Comparison of ENCODE assay signal across 11 mouse cellular contexts in the genomic region with DNA sequence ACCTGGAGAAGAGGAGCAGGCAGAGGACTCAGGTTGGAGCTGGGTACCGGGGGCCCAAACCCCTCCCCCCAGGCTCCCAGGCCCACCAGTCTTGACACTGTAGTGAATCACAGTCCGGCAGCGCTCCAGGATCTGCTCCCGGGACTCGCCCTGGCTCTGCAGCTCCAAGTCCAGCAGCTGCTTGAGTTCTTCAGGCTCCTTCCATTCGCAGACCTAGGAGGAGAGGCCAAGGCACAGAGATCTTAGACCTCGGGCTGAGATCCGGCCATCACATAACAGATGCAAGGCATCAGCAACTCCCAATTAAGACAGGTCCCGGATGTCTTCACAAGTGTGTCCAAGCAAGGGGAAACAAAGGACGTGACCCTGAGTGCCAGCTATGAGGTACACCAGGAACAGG. TPM values are rescaled to one million over a fixed set of nuclear protein-coding genes. Genes with fewer than 3 reads are reported as not detected.
A peak's percentile ranks its signal among the peaks of the same experiment; 100 is the strongest.
DNase-seq lines count a peak whose midpoint lies in the region; ATAC-seq and TF ChIP-seq lines count a peak whose summit lies in the region.
"Had no signal": no experiment of that assay in that cellular context is flagged by ENCODE, and none has a peak within 500 bp of the region (broad histone marks: within the 10 kb centered on the region; RNA-seq: fewer than 3 reads in every experiment).

No protein-coding gene starts in this region.

- H3K9ac ChIP-seq in liver, embryonic 14.5 days (replicated peaks): no peak overlapping the region
- no peak overlapping the region for H3K9ac ChIP-seq in liver, embryonic 11.5 days (ENCODE audit: low read depth, low read length)
- H3K9ac ChIP-seq in forebrain, embryonic 16.5 days (replicated peaks; ENCODE audit: low read depth, low read length): no peak overlapping the region
- H3K9ac ChIP-seq in intestine, embryonic 16.5 days (ENCODE audit: low read depth, low read length): no peak overlapping the region

- H3K27me3 ChIP-seq in liver, embryonic 14.5 days (ENCODE audit: control insufficient read depth, insufficient read depth, low read length): no peaks in the 10 kb centered on the region
- H3K27me3 ChIP-seq in liver, embryonic 11.5 days (replicated peaks; ENCODE audit: control insufficient read depth, insufficient read depth, low read length): no peaks in the 10 kb centered on the region
- H3K27me3 ChIP-seq in heart, embryonic 10.5 days (ENCODE audit: insufficient read depth, poor library complexity, severe bottlenecking): peaks cover 5% of the 10 kb centered on the region; the same call in 1 of the 2 replicates
- H3K27me3 ChIP-seq in forebrain, embryonic 16.5 days (replicated peaks; ENCODE audit: control insufficient read depth, insufficient read depth, low read length): no peaks in the 10 kb centered on the region
- no peaks in the 10 kb centered on the region for H3K27me3 ChIP-seq in intestine, embryonic 16.5 days (replicated peaks; ENCODE audit: control insufficient read depth, insufficient read depth, low read length)

- no peak overlapping the region for H3K27ac ChIP-seq in liver, embryonic 14.5 days
- H3K27ac ChIP-seq in liver, embryonic 11.5 days (ENCODE audit: low read depth, low read length): no peak overlapping the region
- peak overlapping the region; percentile 32; the same call in 1 of the 2 replicates for H3K27ac ChIP-seq in heart, embryonic 10.5 days
- H3K27ac ChIP-seq in forebrain, embryonic 16.5 days (ENCODE audit: low read length): no peak overlapping the region
- H3K27ac ChIP-seq in intestine, embryonic 16.5 days (ENCODE audit: low read length): no peak overlapping the region
- H3K27ac ChIP-seq: left cerebral cortex, adult 2 months had no signal

- no peak overlapping the region for H3K4me3 ChIP-seq in liver, embryonic 14.5 days (ENCODE audit: insufficient read depth in 1 of 2, low read depth in 2 of 2, low read length in 2 of 2)
- H3K4me3 ChIP-seq in liver, embryonic 11.5 days (ENCODE audit: low read depth, low read length): no peak overlapping the region
- no peak overlapping the region for H3K4me3 ChIP-seq in heart, embryonic 10.5 days
- H3K4me3 ChIP-seq in forebrain, embryonic 16.5 days (replicated peaks; ENCODE audit: low read length): no peak overlapping the region
- no peak overlapping the region for H3K4me3 ChIP-seq in intestine, embryonic 16.5 days (ENCODE audit: low read length)
- H3K4me3 ChIP-seq: left cerebral cortex, adult 2 months; myocyte had no signal

- H3K4me2 ChIP-seq in liver, embryonic 14.5 days (ENCODE audit: low read depth): peak overlapping the region; percentile 27
- H3K4me2 ChIP-seq in liver, embryonic 11.5 days: no peak overlapping the region
- H3K4me2 ChIP-seq in forebrain, embryonic 16.5 days (ENCODE audit: low read length): no peak overlapping the region
- no peak overlapping the region for H3K4me2 ChIP-seq in intestine, embryonic 16.5 days (ENCODE audit: low read depth, low read length)

- peaks cover 0 to 16% of the 10 kb centered on the region in 2 experiments; a peak in 2 of 4 replicates for H3K4me1 ChIP-seq in liver, embryonic 14.5 days (replicated peaks; ENCODE audit: control insufficient read depth in 2 of 2, insufficient read depth in 2 of 2, low read length in 1 of 2)
- H3K4me1 ChIP-seq in liver, embryonic 11.5 days (replicated peaks; ENCODE audit: control insufficient read depth, insufficient read depth, low read length): peaks cover 13% of the 10 kb centered on the region
- H3K4me1 ChIP-seq in heart, embryonic 10.5 days: peaks cover 43% of the 10 kb centered on the region
- H3K4me1 ChIP-seq in forebrain, embryonic 16.5 days (replicated peaks; ENCODE audit: control insufficient read depth, insufficient read depth, low read length): no peaks in the 10 kb centered on the region
- H3K4me1 ChIP-seq in intestine, embryonic 16.5 days (ENCODE audit: control insufficient read depth, insufficient read depth, low read length): peaks cover 30% of the 10 kb centered on the region

- 76% methylated on average over 10 of the region's 10 CpGs for WGBS in liver, embryonic 14.5 days (ENCODE audit: insufficient replicate concordance)
- WGBS in liver, embryonic 11.5 days: 84% methylated on average over 10 of the region's 10 CpGs
- WGBS in heart, embryonic 10.5 days: 86% methylated on average over 10 of the region's 10 CpGs
- 89% methylated on average over 10 of the region's 10 CpGs for WGBS in forebrain, embryonic 16.5 days
- WGBS in intestine, embryonic 16.5 days: 79% methylated on average over 10 of the region's 10 CpGs

- H3K36me3 ChIP-seq in liver, embryonic 14.5 days (replicated peaks; ENCODE audit: control insufficient read depth, insufficient read depth, low read depth): no peaks in the 10 kb centered on the region
- no peaks in the 10 kb centered on the region for H3K36me3 ChIP-seq in liver, embryonic 11.5 days (ENCODE audit: control insufficient read depth, insufficient read depth, low read length)
- H3K36me3 ChIP-seq in heart, embryonic 10.5 days: peaks cover 38% of the 10 kb centered on the region
- H3K36me3 ChIP-seq in forebrain, embryonic 16.5 days (ENCODE audit: control insufficient read depth, insufficient read depth): no peaks in the 10 kb centered on the region
- H3K36me3 ChIP-seq in intestine, embryonic 16.5 days (ENCODE audit: control insufficient read depth, insufficient read depth, low read length): no peaks in the 10 kb centered on the region

- no peak for DNase-seq in liver, embryonic 14.5 days (ENCODE audit: low read depth in 3 of 3, low spot score in 3 of 3)
- no peak for DNase-seq in liver, embryonic 11.5 days (ENCODE audit: low spot score)
- no peak for DNase-seq in heart, embryonic 10.5 days (ENCODE audit: low spot score)
- DNase-seq in kidney, postnatal 10 days: peak; percentile 75
- peak; percentile 65 for DNase-seq in lung, postnatal 25 days (ENCODE audit: low spot score)
- DNase-seq: cerebellum, postnatal 10 days; thymus, postnatal 25 days had no signal

- TF ChIP-seq EP300 in liver, embryonic 14.5 days (IDR thresholded peaks at IDR 0.05; ENCODE audit: low read depth): no peak

- no peak for ATAC-seq in liver, embryonic 14.5 days (ENCODE audit: insufficient read depth)
- no peak for ATAC-seq in liver, embryonic 11.5 days (replicated peaks; ENCODE audit: low FRiP score)
- ATAC-seq in forebrain, embryonic 16.5 days: no peak
- ATAC-seq in intestine, embryonic 16.5 days: no peak

- no peak for TF ChIP-seq CTCF in liver, embryonic 14.5 days (IDR thresholded peaks at IDR 0.05; ENCODE audit: low read depth)

- H3K9me3 ChIP-seq in liver, embryonic 14.5 days (ENCODE audit: control insufficient read depth, low read length): no peaks in the 10 kb centered on the region
- H3K9me3 ChIP-seq in liver, embryonic 11.5 days (ENCODE audit: control insufficient read depth, low read length): no peaks in the 10 kb centered on the region
- H3K9me3 ChIP-seq in heart, embryonic 10.5 days: no peaks in the 10 kb centered on the region
- no peaks in the 10 kb centered on the region for H3K9me3 ChIP-seq in forebrain, embryonic 16.5 days (ENCODE audit: control insufficient read depth, low read length)
- H3K9me3 ChIP-seq in intestine, embryonic 16.5 days (ENCODE audit: control insufficient read depth, low read length): no peaks in the 10 kb centered on the region

RNA-seq across cellular contexts. Expression of gene Zfp740, which starts 15.0 kb away (rescaled TPM):
- 10.2 and 14.9 TPM in 2 replicates for polyA plus RNA-seq in liver, embryonic 14.5 days (2012; rRNA removed)
- polyA plus RNA-seq in liver, embryonic 14.5 days (2014; fragmentation: Nextera tagmentation; extraction: Ambion mirVana): 11.7 and 12.0 TPM in 2 replicates
- 38.1 and 38.3 TPM in 2 replicates for polyA plus RNA-seq in liver, embryonic 11.5 days (2014; fragmentation: Nextera tagmentation; extraction: Ambion mirVana)
- polyA plus RNA-seq in heart, embryonic 10.5 days (2016; fragmentation: Nextera tagmentation; extraction: Ambion mirVana): 35.7 and 50.1 TPM in 2 replicates
- polyA plus RNA-seq in forebrain, embryonic 16.5 days (2015; fragmentation: Nextera tagmentation; extraction: Ambion mirVana): 84.6 and 93.4 TPM in 2 replicates
- polyA plus RNA-seq in intestine, embryonic 16.5 days (2015; fragmentation: Nextera tagmentation; extraction: Ambion mirVana): 33.6 and 35.3 TPM in 2 replicates

RNA-seq across cellular contexts. Expression of gene Csad, which starts 16.4 kb away (rescaled TPM):
- 14.9 and 17.9 TPM in 2 replicates for polyA plus RNA-seq in liver, embryonic 14.5 days (2012; rRNA removed)
- 22.6 and 24.0 TPM in 2 replicates for polyA plus RNA-seq in liver, embryonic 14.5 days (2014; fragmentation: Nextera tagmentation; extraction: Ambion mirVana)
- polyA plus RNA-seq in liver, embryonic 11.5 days (2014; fragmentation: Nextera tagmentation; extraction: Ambion mirVana): 33.3 and 35.1 TPM in 2 replicates
- 36.1 and 41.0 TPM in 2 replicates for polyA plus RNA-seq in heart, embryonic 10.5 days (2016; fragmentation: Nextera tagmentation; extraction: Ambion mirVana)
- polyA plus RNA-seq in forebrain, embryonic 16.5 days (2015; fragmentation: Nextera tagmentation; extraction: Ambion mirVana): 37.8 and 39.6 TPM in 2 replicates
- 33.2 and 38.4 TPM in 2 replicates for polyA plus RNA-seq in intestine, embryonic 16.5 days (2015; fragmentation: Nextera tagmentation; extraction: Ambion mirVana)

RNA-seq across cellular contexts. Expression of gene Soat2, which starts 37.8 kb away (rescaled TPM):
- 34.4 and 36.4 TPM in 2 replicates for polyA plus RNA-seq in liver, embryonic 14.5 days (2012; rRNA removed)
- 21.9 and 25.5 TPM in 2 replicates for polyA plus RNA-seq in liver, embryonic 14.5 days (2014; fragmentation: Nextera tagmentation; extraction: Ambion mirVana)
- polyA plus RNA-seq in liver, embryonic 11.5 days (2014; fragmentation: Nextera tagmentation; extraction: Ambion mirVana): 31.4 and 36.2 TPM in 2 replicates
- polyA plus RNA-seq in heart, embryonic 10.5 days (2016; fragmentation: Nextera tagmentation; extraction: Ambion mirVana): 2.0 and 7.9 TPM in 2 replicates
- polyA plus RNA-seq in forebrain, embryonic 16.5 days (2015; fragmentation: Nextera tagmentation; extraction: Ambion mirVana): not detected in 2 replicates
- polyA plus RNA-seq in intestine, embryonic 16.5 days (2015; fragmentation: Nextera tagmentation; extraction: Ambion mirVana): 25.0 and 31.2 TPM in 2 replicates

RNA-seq across cellular contexts. Expression of gene Itgb7, which starts 43.6 kb away (rescaled TPM):
- 1.6 and 2.7 TPM in 2 replicates for polyA plus RNA-seq in liver, embryonic 14.5 days (2012; rRNA removed)
- 5.6 and 5.7 TPM in 2 replicates for polyA plus RNA-seq in liver, embryonic 14.5 days (2014; fragmentation: Nextera tagmentation; extraction: Ambion mirVana)
- 3.9 and 4.1 TPM in 2 replicates for polyA plus RNA-seq in liver, embryonic 11.5 days (2014; fragmentation: Nextera tagmentation; extraction: Ambion mirVana)
- 0.22 and 1.5 TPM in 2 replicates for polyA plus RNA-seq in heart, embryonic 10.5 days (2016; fragmentation: Nextera tagmentation; extraction: Ambion mirVana)
- 0.73 and 1.0 TPM in 2 replicates for polyA plus RNA-seq in forebrain, embryonic 16.5 days (2015; fragmentation: Nextera tagmentation; extraction: Ambion mirVana)
- 9.5 and 10.3 TPM in 2 replicates for polyA plus RNA-seq in intestine, embryonic 16.5 days (2015; fragmentation: Nextera tagmentation; extraction: Ambion mirVana)

RNA-seq across cellular contexts. Expression of gene Igfbp6, which starts 43.9 kb away (rescaled TPM):
- 0.66 and 0.90 TPM in 2 replicates for polyA plus RNA-seq in liver, embryonic 14.5 days (2012; rRNA removed)
- 0.95 and 1.6 TPM in 2 replicates for polyA plus RNA-seq in liver, embryonic 14.5 days (2014; fragmentation: Nextera tagmentation; extraction: Ambion mirVana)
- polyA plus RNA-seq in liver, embryonic 11.5 days (2014; fragmentation: Nextera tagmentation; extraction: Ambion mirVana): 0.77 and 1.1 TPM in 2 replicates
- 0.64 and 0.67 TPM in 2 replicates for polyA plus RNA-seq in heart, embryonic 10.5 days (2016; fragmentation: Nextera tagmentation; extraction: Ambion mirVana)
- polyA plus RNA-seq in forebrain, embryonic 16.5 days (2015; fragmentation: Nextera tagmentation; extraction: Ambion mirVana): 2.2 and 2.4 TPM in 2 replicates
- 11.8 and 11.9 TPM in 2 replicates for polyA plus RNA-seq in intestine, embryonic 16.5 days (2015; fragmentation: Nextera tagmentation; extraction: Ambion mirVana)

Comparison
In these comparisons a context has a peak if more than half of its experiments do, and no peak if none do; other contexts are left out.
1. DNase-seq: peak in kidney, postnatal 10 days (single experiment) and lung, postnatal 25 days (single experiment); none in liver, embryonic 14.5 days (0 of 3), liver, embryonic 11.5 days (single experiment) and heart, embryonic 10.5 days (single experiment).